ENCODE assay signal across 8 mouse cellular contexts in the genomic region with DNA sequence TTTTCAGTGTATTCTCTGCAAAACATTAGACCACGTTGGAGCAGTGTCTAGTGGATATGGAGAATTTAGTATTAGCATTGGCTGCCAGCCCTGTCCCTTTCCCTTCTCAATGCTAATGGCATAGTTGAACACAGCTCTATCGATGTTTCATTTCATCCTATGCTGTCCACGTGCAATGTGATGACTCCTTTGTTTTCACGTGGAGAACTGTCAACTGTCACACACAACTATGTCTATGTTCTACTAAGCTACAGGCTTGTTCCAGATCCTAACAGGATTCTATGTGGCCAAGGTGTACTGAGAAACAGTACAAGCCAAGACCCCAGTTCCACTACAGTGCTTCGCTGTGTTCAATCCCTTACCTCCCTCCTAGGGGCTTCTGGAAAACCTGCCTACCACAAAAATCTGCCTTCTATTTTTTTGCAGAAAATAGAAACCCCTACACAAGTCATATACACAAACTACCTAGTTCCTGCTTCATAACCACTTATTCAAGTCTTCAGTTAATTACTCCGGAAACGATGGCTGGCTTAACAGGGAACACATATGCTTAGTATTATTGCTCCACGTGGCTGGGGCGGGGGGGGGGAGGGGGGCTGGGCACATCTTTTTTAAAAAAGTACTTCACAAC. TPM values are rescaled to one million over a fixed set of nuclear protein-coding genes. Genes with fewer than 3 reads are reported as not detected.
A peak's percentile ranks its signal among the peaks of the same experiment; 100 is the strongest.
DNase-seq lines count a peak whose midpoint lies in the region; ATAC-seq lines count a peak whose summit lies in the region.

No protein-coding gene starts in this region.

- no peak for DNase-seq in kidney, adult 18-20 months
- DNase-seq in midbrain, embryonic 14.5 days: peak; percentile 4
- no peak for DNase-seq in cerebellum, postnatal 14 days
- DNase-seq in spleen, postnatal 14 days (ENCODE audit: low spot score in 2 of 2): no peak
- no peak for DNase-seq in adrenal gland, adult (ENCODE audit: inconsistent age in 2 of 2, low spot score in 1 of 2)

- H3K4me3 ChIP-seq in kidney, embryonic 15.5 days (replicated peaks): peak overlapping the region; percentile 85
- H3K4me3 ChIP-seq in hindbrain, embryonic 15.5 days: peak overlapping the region; percentile 88
- H3K4me3 ChIP-seq in midbrain, embryonic 14.5 days (replicated peaks; ENCODE audit: low read depth, low read length): peak overlapping the region; percentile 77

- H3K36me3 ChIP-seq in kidney, embryonic 15.5 days: no peaks in the 10 kb centered on the region
- no peaks in the 10 kb centered on the region for H3K36me3 ChIP-seq in hindbrain, embryonic 15.5 days
- no peaks in the 10 kb centered on the region for H3K36me3 ChIP-seq in midbrain, embryonic 14.5 days (ENCODE audit: control insufficient read depth, insufficient read depth, low read length)

- no peak for ATAC-seq in kidney, embryonic 15.5 days (replicated peaks; ENCODE audit: low FRiP score)
- peak; percentile 28 for ATAC-seq in activated CD4-positive, CD25-positive, alpha-beta regulatory T cell, adult 4 months
- no peak for ATAC-seq in hindbrain, embryonic 15.5 days (ENCODE audit: low FRiP score, low read depth)
- ATAC-seq in midbrain, embryonic 14.5 days (ENCODE audit: low FRiP score, low TSS enrichment): no peak

- H3K4me1 ChIP-seq in kidney, embryonic 15.5 days: peaks cover 42% of the 10 kb centered on the region
- H3K4me1 ChIP-seq in hindbrain, embryonic 15.5 days (replicated peaks): peaks cover 41% of the 10 kb centered on the region
- H3K4me1 ChIP-seq in midbrain, embryonic 14.5 days (ENCODE audit: control insufficient read depth, insufficient read depth, low read length): peaks cover 41% of the 10 kb centered on the region

- peak overlapping the region; percentile 98 for H3K9ac ChIP-seq in kidney, embryonic 15.5 days
- H3K9ac ChIP-seq in hindbrain, embryonic 15.5 days: peak overlapping the region; percentile 99
- H3K9ac ChIP-seq in midbrain, embryonic 14.5 days (replicated peaks; ENCODE audit: low read length): peak overlapping the region; percentile 99

- 10% methylated on average over 9 of the region's 9 CpGs for WGBS in kidney, embryonic 15.5 days
- 6% methylated on average over 9 of the region's 9 CpGs for WGBS in hindbrain, embryonic 15.5 days
- WGBS in midbrain, embryonic 14.5 days: 12% methylated on average over 9 of the region's 9 CpGs

- H3K27me3 ChIP-seq in kidney, embryonic 15.5 days: no peaks in the 10 kb centered on the region
- H3K27me3 ChIP-seq in hindbrain, embryonic 15.5 days: no peaks in the 10 kb centered on the region
- H3K27me3 ChIP-seq in midbrain, embryonic 14.5 days (ENCODE audit: control insufficient read depth, insufficient read depth, low read length): no peaks in the 10 kb centered on the region

- peak overlapping the region; percentile 95; the same call in 1 of the 2 replicates for H3K27ac ChIP-seq in kidney, embryonic 15.5 days
- H3K27ac ChIP-seq in hindbrain, embryonic 15.5 days (replicated peaks): no peak overlapping the region
- H3K27ac ChIP-seq in midbrain, embryonic 14.5 days (replicated peaks; ENCODE audit: low read depth, low read length): no peak overlapping the region

- H3K9me3 ChIP-seq in kidney, embryonic 15.5 days (replicated peaks): no peaks in the 10 kb centered on the region
- no peaks in the 10 kb centered on the region for H3K9me3 ChIP-seq in hindbrain, embryonic 15.5 days
- no peaks in the 10 kb centered on the region for H3K9me3 ChIP-seq in midbrain, embryonic 14.5 days (ENCODE audit: control insufficient read depth, low read length)

- H3K4me2 ChIP-seq in kidney, embryonic 15.5 days: peak overlapping the region; percentile 66
- H3K4me2 ChIP-seq in hindbrain, embryonic 15.5 days: peak overlapping the region; percentile 69
- H3K4me2 ChIP-seq in midbrain, embryonic 14.5 days (ENCODE audit: low read length): peak overlapping the region; percentile 83

RNA-seq across cellular contexts. Expression of a gene that starts 1.4 kb away (rescaled TPM):
- polyA plus RNA-seq in kidney, embryonic 15.5 days (2015; fragmentation: Nextera tagmentation; extraction: Ambion mirVana): 146 and 152 TPM in 2 replicates
- 100 to 1,000 TPM; 117 to 186 TPM for polyA plus RNA-seq in activated CD4-positive, CD25-positive, alpha-beta regulatory T cell, adult 4 months (2017; shearing (Covaris generic))
- polyA plus RNA-seq in hindbrain, embryonic 15.5 days (2015; fragmentation: Nextera tagmentation; extraction: Ambion mirVana): 149 and 154 TPM in 2 replicates
- 179 and 201 TPM in 2 replicates for polyA plus RNA-seq in midbrain, embryonic 14.5 days (2014; fragmentation: Nextera tagmentation; extraction: Ambion mirVana)

RNA-seq across cellular contexts. Expression of a gene that starts 27.9 kb away (rescaled TPM):
- 26.2 TPM in 2 replicates for polyA plus RNA-seq in kidney, embryonic 15.5 days (2015; fragmentation: Nextera tagmentation; extraction: Ambion mirVana)
- under 1 TPM in 1 of 2 experiments, not detected in 1; 0.07 TPM for polyA plus RNA-seq in activated CD4-positive, CD25-positive, alpha-beta regulatory T cell, adult 4 months (2017; shearing (Covaris generic))
- polyA plus RNA-seq in hindbrain, embryonic 15.5 days (2015; fragmentation: Nextera tagmentation; extraction: Ambion mirVana): 17.8 and 21.5 TPM in 2 replicates
- 14.0 and 17.1 TPM in 2 replicates for polyA plus RNA-seq in midbrain, embryonic 14.5 days (2014; fragmentation: Nextera tagmentation; extraction: Ambion mirVana)

Comparison
In these comparisons a context has a peak if more than half of its experiments do, and no peak if none do; other contexts are left out.
1. RNA of a gene that starts 27.9 kb away (polyA plus RNA-seq): 26.2 TPM in kidney, embryonic 15.5 days, 17.8 to 21.5 TPM in hindbrain, embryonic 15.5 days and 14.0 to 17.1 TPM in midbrain, embryonic 14.5 days; 0.07 TPM in activated CD4-positive, CD25-positive, alpha-beta regulatory T cell, adult 4 months; every median in the first group is over 10 times any median in the second.
2. Peak in every context shown above with its lines, with median percentiles within 50 percentile points of each other: H3K4me2 ChIP-seq, H3K4me3 ChIP-seq and H3K9ac ChIP-seq.